Mouse (Mus musculus): ENCODE measurements around the gene Olfr1395.

Olfr1395 gene

GRCm38 (mm10) chr11:49141974-49142373 is at the start of gene Olfr1395:
Gene Olfr1395 (plus strand): TSS chr11:49142274.
- no peak for DNase-seq

DNA sequence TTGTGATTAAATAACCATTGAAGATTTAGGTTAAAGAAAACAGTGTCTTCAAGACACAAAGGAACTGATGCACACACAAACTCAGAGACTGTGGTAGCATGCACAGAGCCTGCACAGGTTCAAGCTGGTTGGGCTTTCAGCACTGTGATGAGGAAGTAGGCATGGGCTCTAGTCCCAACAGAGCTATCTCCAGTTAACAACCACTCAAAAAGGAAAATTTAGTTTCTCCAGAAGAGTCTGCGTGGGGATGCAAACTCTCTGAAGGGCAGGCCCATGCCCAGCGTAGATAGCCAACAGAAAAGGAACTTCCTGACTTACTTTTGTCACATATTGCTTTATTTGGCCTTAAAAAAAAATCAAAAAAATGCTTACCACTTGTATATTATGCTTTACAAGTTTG is 49.3 kb upstream of the Olfr1395 start:
- no peak for DNase-seq

DNA sequence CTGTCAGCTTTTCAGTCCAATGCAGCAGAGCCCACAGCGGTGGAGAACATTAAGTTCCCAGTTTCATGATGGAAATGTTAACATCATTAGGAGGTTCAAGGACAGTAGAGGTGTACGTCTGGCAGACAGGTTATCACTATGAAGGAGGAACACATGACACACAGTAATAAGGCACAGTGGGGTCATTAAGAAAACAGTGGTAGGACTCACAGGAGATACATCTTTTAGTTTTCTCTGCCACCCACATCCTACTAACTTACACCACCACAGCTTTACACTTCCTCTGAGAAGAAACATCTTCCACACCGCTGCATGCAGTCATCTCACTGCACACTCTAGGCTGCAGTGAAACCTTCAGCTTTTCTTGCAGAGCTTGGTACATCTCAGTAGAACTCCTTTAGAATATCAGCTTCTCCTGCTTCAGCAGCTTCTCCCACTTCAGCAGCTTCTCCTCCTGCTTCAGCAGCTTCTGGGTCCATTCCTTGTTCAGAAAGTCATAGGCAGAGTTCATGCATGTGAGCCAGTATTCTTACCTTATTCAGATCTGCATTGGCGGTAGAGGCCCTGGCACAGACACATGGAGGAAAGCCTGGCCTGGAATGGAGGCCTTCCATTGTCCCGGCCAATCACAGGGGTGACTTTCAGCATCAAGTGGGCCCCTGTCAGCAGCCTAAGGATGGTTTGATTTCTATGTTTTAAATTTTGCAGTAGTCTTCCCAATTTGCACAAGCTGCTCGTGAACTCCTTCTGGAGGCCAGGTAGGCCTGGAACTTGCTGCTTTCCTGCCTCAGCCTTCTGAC is 48.0 kb upstream of the Olfr1395 start:
- no peak for DNase-seq

- no peak for DNase-seq
These were observed 46.7 kb upstream of the Olfr1395 start for GRCm38 (mm10) chr11:49095367-49095766.

GRCm38 (mm10) chr11:49100409-49100808 is 41.7 kb upstream of the Olfr1395 start:
- DNase-seq = no peak

GRCm38 (mm10) chr11:49101500-49101899 is 40.6 kb upstream of the Olfr1395 start:
- no peak for DNase-seq

GRCm38 (mm10) chr11:49103047-49103693 is 38.9 kb upstream of the Olfr1395 start:
- DNase-seq = peak; percentile 90 to 96

GRCm38 (mm10) chr11:49105752-49106151 is 36.3 kb upstream of the Olfr1395 start:
- DNase-seq = no peak

GRCm38 (mm10) chr11:49107650-49108537 is 34.2 kb upstream of the Olfr1395 start:
- no peak for DNase-seq

GRCm38 (mm10) chr11:49108833-49109232 is 33.2 kb upstream of the Olfr1395 start:
- DNase-seq = peak; percentile 8 to 37

GRCm38 (mm10) chr11:49111000-49111399 is 31.1 kb upstream of the Olfr1395 start:
- DNase-seq = no peak

DNA sequence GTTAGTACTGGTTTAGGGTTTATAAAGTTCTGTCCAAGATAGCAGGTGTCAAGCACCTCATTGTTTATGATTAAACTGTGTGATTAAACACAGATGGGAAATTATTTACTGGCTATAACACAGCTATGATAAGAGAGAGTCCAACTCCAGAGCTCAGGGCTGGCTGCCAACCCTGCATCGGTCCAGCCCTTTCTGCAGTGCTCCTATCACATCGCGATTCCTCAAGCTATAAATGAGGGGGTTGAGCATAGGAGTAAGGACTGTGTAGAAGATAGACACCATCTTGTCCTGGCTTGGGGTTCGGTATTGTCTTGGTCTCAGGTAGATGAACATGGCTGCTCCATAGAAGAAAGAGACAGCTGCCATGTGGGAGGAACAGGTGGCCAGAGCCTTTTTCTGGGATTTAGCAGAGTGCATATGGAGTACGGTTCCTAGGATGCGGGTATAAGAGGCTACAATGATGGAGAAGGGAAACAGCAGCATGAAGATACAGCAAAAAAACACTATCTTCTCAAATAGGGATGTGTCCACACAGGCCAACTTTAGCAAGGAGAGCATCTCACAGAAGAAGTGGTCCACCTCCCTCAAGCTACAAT is 29.4 kb upstream of the Olfr1395 start:
- DNase-seq = no peak

- no peak for DNase-seq
These were observed 27.9 kb upstream of the Olfr1395 start for GRCm38 (mm10) chr11:49114158-49114557.

DNA sequence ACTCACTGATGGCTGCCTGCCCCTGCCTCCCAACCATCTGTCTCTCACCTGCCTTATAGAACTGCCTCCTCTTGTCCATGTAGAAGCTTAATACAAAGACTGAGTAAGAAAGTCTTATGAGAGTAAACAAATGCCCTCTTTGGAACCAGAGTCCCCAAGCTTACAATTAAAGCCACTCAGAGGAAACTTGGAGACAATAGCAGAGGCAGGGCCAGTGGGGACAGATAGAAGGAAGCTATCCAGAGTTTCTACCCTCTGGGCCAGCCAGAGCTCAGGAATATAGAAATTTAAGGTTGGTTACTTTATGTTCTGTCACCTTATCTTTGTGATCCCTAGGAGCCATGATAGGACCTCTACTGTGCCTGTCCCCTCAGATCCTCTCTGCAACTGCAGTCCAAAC is 27.3 kb upstream of the Olfr1395 start, which contains the start of gene Olfr1396:
Gene Olfr1396 (minus strand): TSS at position 101 of the 400 bp plus-strand sequence.
- DNase-seq = no peak

DNA sequence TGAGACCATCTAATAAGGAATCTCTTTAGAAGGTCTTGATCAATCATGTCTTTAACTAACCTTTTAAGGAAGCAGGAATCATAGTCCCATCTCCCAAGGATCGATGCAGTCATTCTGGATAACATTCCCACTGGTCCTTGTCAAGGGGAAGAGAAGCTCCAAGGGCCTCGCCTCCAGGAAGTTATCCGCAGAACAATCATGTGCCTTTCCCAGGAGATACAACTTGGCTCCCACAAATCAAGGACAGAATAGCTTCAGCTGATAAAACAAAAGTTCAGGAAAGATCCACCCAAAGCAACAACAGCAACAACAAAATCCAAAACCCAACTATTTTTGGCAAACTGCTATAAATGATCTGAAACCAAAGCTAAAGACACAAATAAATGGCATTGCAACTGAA is 22.4 kb upstream of the Olfr1395 start:
- no peak for DNase-seq

DNA sequence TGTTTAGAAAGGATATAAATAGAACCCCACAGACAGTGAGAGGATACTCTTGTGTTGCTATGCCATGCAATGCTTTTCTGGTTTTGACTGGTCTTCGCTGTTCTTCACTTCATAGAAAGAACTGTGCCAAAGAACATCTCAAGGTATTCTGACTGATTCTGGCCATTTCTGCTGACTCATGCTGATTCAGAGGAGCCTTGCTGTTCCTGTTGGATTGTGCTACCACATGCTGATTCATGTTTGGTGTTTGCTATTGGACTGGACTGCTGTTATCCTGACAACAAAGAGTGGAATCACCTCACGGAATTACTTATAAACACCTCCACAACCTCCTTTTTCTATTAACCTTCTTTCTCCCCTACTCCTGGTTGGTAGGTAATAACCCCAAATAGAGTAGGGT is 17.9 kb upstream of the Olfr1395 start:
- DNase-seq = no peak

- no peak for DNase-seq
These were observed 12.0 kb downstream of the Olfr1395 start, which contains the start of gene Olfr1394 for GRCm38 (mm10) chr11:49154077-49154476. Gene Olfr1394 (plus strand): TSS chr11:49154377.

GRCm38 (mm10) chr11:49156821-49157814 is 15.0 kb downstream of the Olfr1395 start:
- DNase-seq = no peak

GRCm38 (mm10) chr11:49168839-49169611 is 27.0 kb downstream of the Olfr1395 start:
- peak in 1 of 2 experiments; percentile 1 for DNase-seq

DNA sequence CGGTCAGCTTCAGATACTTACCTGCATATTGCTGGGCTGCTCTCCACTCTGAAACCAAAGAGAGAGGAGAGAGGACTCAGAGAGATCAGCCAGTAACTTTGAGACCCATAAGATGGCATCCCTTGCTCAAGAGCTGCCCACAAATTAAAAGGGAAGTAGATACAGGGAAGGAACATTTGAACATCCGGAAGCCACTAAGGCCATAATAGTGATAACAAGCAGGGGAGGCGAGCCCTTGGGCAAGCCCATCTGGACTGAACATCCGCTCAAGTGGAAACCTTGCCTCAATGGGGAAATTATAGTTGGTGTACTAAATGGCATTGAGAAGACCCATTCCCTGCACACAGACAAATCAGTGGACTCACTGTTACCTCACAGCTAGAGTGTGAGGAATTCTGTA is 28.5 kb downstream of the Olfr1395 start:
- no peak for DNase-seq

DNA sequence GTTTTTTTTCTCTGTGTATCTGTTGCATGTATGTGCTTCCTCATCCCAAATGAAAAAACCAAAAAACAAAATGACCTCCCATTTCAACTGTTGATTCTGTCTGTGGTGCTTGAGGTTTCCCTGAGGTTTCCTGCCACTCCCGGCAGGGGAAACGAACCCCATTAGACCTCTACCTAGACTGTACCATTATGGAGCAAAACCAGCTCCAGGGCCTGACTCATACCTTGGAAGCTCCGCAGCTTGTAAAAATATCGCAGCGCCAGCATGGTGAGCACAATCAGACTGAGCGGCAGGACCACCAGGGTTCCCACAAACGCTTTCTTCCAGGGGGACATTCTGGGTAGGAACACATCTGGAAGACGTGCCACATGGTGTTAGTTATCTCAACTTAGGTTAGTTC is 33.3 kb downstream of the Olfr1395 start:
- DNase-seq = no peak
